Mouse (Mus musculus) heart, embryonic 13.5 days (tissue): ENCODE data around the gene Mier1. TPM values are rescaled to one million over a fixed set of nuclear protein-coding genes. Genes with fewer than 3 reads are reported as not detected.
"Not testable (repeated sequence)": the region's sequence is repeated elsewhere in the genome, so short reads cannot be mapped to it uniquely, and the experiment has no call there.

Experiments used
- ATAC-seq: fragments of 200-750 bp; cut with Nextera tagmentation; 2 replicates; pipeline ENCODE4 v1.8.0; 2017; ENCODE audit warnings: moderate TSS enrichment; ENCODE audit not compliant: insufficient number of reproducible peaks, low FRiP score, low TSS enrichment; ENCODE audit errors: extremely low read depth
- H3K27ac ChIP-seq: fragments of 300-500 bp; sonication (generic); replicated peaks from 2 replicates; pipeline ENCODE4 v1.5.1; 2015; ENCODE audit warnings: moderate library complexity, mild to moderate bottlenecking, inconsistent platforms
- H3K27me3 ChIP-seq: fragments of 300-500 bp; sonication (generic); replicated peaks from 2 replicates; pipeline ENCODE4 v1.6.1; 2015; ENCODE audit warnings: mild to moderate bottlenecking, inconsistent platforms
- H3K36me3 ChIP-seq: fragments of 300-500 bp; sonication (generic); 2 replicates; pipeline ENCODE4 v1.6.1; 2015; ENCODE audit warnings: mild to moderate bottlenecking, inconsistent platforms
- H3K4me1 ChIP-seq: fragments of 300-500 bp; sonication (generic); 2 replicates; pipeline ENCODE4 v1.6.1; 2015; ENCODE audit warnings: inconsistent platforms
- H3K4me2 ChIP-seq: fragments of 300-500 bp; sonication (generic); 2 replicates; pipeline ENCODE4 v1.6.1; 2015; ENCODE audit warnings: inconsistent platforms, mild to moderate bottlenecking, moderate library complexity
- H3K4me3 ChIP-seq: fragments of 300-500 bp; sonication (generic); 2 replicates; pipeline ENCODE4 v1.5.1; 2015; ENCODE audit warnings: moderate library complexity, mild to moderate bottlenecking, inconsistent platforms
- H3K9ac ChIP-seq: fragments of 300-500 bp; sonication (generic); 2 replicates; pipeline ENCODE4 v1.6.1; 2015; ENCODE audit warnings: inconsistent platforms, mild to moderate bottlenecking, moderate library complexity
- H3K9me3 ChIP-seq: fragments of 300-500 bp; sonication (generic); 2 replicates; pipeline ENCODE4 v1.6.1; 2016; ENCODE audit warnings: inconsistent platforms
- WGBS: fragments of 180-500 bp; shearing (Covaris S2); methylation state at CpG from one replicate; pipeline ENCODE4 v1.1.7; 2015; ENCODE audit warnings: mixed read lengths; 5-methylcytosine and 5-hydroxymethylcytosine counted together
- polyA plus RNA-seq: library from polyadenylated mRNA; unstranded; fragments of >200 nt; fragmentation: Nextera tagmentation; extraction: Ambion mirVana; gene quantifications from 2 replicates; pipeline ENCODE4 v1.2.1, GENCODE M21; 2015

The Mier1 gene
- polyA plus RNA-seq, 1 experiment from 2014 or later = 24.0 TPM

DNA sequence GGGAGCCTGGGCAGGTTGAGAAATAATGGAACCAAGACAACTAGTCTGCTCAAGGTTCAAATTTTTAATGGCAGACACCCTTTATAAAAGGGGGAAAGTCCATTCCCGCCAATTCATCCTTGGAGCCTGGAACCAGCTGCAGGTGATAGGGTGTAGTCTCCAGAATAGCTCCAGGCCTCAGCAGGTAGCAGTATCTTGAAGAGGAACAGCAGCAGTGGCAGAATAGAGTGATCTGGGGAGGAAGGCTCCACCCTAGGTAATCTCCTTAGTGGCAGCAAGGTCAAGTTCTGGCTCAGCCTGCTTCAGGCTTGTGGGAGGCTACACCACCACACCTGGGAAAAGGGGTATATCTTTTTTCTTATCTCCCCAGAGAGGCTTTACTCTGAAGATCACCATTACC is 52.0 kb downstream of the Mier1 start:
- peaks cover 55% of the 10 kb centered on the region for H3K36me3 ChIP-seq
- not testable (repeated sequence) for H3K4me1 ChIP-seq, H3K9me3 ChIP-seq, H3K9ac ChIP-seq, H3K4me2 ChIP-seq, H3K4me3 ChIP-seq, H3K27me3 ChIP-seq, H3K27ac ChIP-seq, ATAC-seq
- WGBS = 92% methylated on average over 1 of the region's 1 CpGs

DNA sequence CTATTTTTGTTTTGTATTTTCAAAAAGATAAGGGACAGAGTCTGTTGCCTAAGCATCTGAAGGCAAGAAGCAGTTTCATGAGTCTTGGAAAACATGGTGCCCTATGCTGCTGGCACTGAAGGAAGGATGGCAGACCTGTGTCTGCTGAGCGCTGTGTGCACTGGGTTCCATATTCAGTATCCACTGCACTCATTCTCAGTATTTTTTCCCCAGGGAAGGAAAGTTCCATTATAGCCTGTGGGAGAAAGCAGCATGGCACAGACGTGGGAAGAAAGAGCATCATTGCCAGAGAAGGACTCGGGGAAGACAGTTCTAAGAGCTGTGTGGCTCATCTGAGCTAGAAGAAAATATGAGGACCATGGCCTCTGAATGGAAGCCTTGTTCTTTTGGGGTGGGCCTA is 57.1 kb downstream of the Mier1 start:
- Histone ChIP-seq H3K9me3 (no peaks in the 10 kb centered on the region), H3K36me3 (peaks cover 50% of the 10 kb centered on the region), H3K27me3 (no peaks in the 10 kb centered on the region), H3K9ac (no peak overlapping the region), H3K4me2 (no peak overlapping the region), H3K4me3 (no peak overlapping the region), H3K27ac (no peak overlapping the region), H3K4me1 (no peaks in the 10 kb centered on the region)
- WGBS = 92% methylated on average over 3 of the region's 3 CpGs
- ATAC-seq = no peak

DNA sequence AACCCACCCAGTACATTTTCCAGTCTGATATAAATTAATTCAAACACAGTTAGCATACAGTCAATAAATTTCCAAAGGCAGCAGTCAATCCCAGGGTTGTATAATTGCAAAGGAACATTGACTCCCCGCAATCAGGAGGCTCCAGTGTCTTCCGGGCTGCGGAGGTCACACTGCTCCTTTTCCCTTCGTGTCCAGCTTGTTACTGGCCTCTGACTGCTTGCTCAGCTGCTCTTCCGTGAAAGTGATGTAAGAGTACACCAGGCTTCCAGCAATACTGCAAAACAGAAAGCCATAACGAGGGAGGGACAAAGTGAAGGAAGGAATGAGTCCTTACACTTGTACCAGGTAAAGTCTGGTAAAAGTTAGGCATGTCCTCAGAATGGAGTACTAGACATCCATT is 59.3 kb downstream of the Mier1 start:
- H3K4me1 ChIP-seq = peaks cover 10% of the 10 kb centered on the region
- H3K9me3 ChIP-seq = no peaks in the 10 kb centered on the region
- 83% methylated on average over 6 of the region's 6 CpGs for WGBS
- ATAC-seq = no peak
- H3K4me3 ChIP-seq = no peak overlapping the region
- no peak overlapping the region for H3K9ac ChIP-seq
- no peaks in the 10 kb centered on the region for H3K27me3 ChIP-seq
- no peak overlapping the region for H3K4me2 ChIP-seq
- peaks cover 57% of the 10 kb centered on the region for H3K36me3 ChIP-seq
- no peak overlapping the region for H3K27ac ChIP-seq

DNA sequence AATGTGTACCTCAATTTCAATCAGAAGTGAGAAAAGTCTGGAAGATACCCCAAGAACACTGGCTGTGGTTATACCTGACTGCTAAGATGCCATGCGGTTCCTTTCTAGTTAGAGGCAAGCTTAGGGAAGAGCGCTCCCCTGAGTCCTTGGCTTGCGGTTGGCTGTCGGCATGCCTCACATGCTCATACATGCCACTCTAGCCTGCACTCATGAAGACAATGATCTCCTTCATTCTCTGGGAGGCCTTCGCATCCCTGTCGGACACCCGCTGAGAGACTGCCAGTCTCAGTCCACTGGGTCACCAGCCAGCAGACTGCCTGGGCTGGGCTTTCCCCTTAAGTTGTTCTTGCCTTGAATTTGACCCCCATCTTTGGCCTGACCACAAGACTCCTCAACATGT is 59.8 kb downstream of the Mier1 start:
- ATAC-seq = no peak
- H3K36me3 ChIP-seq = peaks cover 54% of the 10 kb centered on the region
- H3K4me2 ChIP-seq = no peak overlapping the region
- no peaks in the 10 kb centered on the region for H3K27me3 ChIP-seq
- no peak overlapping the region for H3K4me3 ChIP-seq
- no peaks in the 10 kb centered on the region for H3K9me3 ChIP-seq
- peaks cover 15% of the 10 kb centered on the region for H3K4me1 ChIP-seq
- H3K27ac ChIP-seq = no peak overlapping the region
- WGBS = 95% methylated on average over 7 of the region's 7 CpGs
- H3K9ac ChIP-seq = no peak overlapping the region

DNA sequence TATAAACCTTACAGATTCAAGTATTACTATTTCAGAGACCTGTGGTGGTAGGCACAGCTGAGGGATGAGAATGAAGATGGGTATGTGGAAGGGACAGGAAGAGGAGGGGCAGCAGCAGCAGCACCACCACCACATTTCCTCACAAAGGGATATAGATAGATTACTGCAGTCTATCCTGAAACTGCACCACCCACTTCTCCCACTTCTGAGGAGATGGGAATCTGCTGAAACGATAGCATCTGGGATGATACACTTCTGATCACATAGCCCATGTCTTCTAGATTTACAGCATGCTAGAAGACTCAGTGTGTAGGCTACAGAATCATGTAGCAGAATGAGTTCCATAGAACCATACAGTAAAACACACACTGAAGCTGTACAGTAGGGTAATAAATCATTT is 63.5 kb downstream of the Mier1 start:
- Histone ChIP-seq H3K27ac (no peak overlapping the region), H3K27me3 (no peaks in the 10 kb centered on the region), H3K4me1 (peaks cover 35% of the 10 kb centered on the region), H3K4me3 (no peak overlapping the region), H3K4me2 (no peak overlapping the region), H3K9ac (no peak overlapping the region), H3K36me3 (peaks cover 38% of the 10 kb centered on the region), H3K9me3 (no peaks in the 10 kb centered on the region)
- 77% methylated on average over 1 of the region's 1 CpGs for WGBS
- no peak for ATAC-seq

DNA sequence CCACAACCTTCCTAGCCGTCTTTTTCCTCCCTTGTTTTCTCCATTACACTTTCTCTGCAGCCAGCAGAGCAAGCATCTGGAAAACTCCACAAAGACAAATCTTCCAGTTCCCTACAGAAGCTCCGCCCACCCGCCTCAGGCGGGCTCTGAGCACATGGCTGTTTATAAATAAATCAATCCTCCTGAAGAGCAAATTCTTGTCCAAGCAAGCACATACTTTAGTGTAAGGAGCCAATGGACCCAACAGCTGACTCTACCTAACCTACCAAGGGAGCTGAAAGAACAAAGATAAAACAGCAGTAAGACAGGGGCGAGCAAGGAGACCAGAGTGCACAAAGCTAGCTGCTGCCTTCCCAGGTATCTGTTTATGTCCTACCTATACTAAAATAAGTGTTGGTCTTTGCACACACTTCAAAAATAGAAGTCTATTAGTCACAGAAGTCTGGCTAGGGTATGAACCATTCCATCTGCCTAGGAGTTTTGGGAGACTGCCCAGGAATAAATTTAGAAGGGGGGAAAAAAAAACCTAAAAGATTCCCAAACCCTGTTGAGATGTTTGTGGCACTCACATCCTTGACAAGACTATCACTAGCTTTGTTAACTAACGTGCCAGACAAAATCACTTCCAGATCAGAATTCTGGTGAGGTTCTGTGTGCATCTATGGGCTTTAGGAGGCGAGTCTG is 64.6 kb downstream of the Mier1 start:
- ATAC-seq = no peak
- Histone ChIP-seq H3K4me3 (no peak overlapping the region), H3K4me2 (0 out of 2 replicates have a peak overlapping the region, but pooled peaks have one; percentile 7), H3K27ac (peak overlapping the region; percentile 71), H3K9ac (no peak overlapping the region), H3K36me3 (peaks cover 40% of the 10 kb centered on the region), H3K4me1 (peaks cover 35% of the 10 kb centered on the region), H3K27me3 (no peaks in the 10 kb centered on the region), H3K9me3 (no peaks in the 10 kb centered on the region)
- 60% methylated on average over 7 of the region's 7 CpGs for WGBS

DNA sequence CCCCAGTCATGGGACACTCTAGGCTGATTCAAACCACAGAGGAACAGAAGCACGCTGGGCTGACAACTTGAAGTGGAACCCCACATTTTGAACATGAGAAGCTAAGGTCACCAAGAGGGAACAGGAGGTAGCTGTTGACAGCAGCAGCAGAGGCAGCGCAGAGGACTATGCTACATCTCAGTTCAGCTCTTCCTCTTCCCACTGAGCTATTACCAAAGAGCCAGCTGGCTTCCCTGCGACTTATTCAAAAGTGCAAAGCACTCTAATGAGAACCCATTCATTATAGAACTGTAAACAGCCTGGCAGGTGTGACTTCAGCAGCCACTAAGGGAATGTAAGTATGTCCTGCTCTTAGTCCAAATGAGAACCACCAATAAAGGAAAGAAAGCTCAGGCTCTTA is 65.4 kb downstream of the Mier1 start:
- no peak overlapping the region for H3K9ac ChIP-seq
- no peaks in the 10 kb centered on the region for H3K27me3 ChIP-seq
- no peak overlapping the region for H3K4me3 ChIP-seq
- no peak for ATAC-seq
- H3K9me3 ChIP-seq = no peaks in the 10 kb centered on the region
- H3K4me1 ChIP-seq = peaks cover 35% of the 10 kb centered on the region
- no peak overlapping the region for H3K4me2 ChIP-seq
- peaks cover 45% of the 10 kb centered on the region for H3K36me3 ChIP-seq
- 45% methylated on average over 3 of the region's 3 CpGs for WGBS
- peak overlapping the region; percentile 71; the same call in 1 of the 2 replicates for H3K27ac ChIP-seq

DNA sequence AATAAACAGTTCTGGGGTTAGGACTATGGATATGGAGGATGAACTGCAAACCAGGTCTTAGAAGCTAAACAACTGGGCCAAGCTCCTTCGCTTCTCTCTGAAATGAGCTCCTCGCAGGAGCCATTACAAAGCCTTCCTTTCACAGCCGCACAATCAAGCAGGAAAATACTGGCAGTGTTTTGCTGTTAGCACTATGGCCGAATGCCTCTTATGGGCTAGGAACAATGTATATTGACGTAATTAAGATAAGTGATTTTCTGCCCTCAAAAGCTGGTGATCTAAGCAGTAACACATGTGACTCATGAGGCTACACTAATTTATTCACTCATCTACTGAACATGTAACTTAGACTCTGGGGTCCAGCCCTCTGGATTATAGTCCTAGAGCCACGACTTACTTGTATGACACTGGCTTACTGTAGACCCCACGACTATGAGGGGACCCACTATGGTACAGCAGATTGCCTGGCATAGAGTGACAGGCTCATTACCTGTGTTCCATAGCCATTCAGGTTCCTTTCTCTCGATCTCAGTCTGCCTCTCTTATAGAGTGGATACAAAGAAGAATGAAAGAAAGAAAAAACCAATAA is 66.2 kb downstream of the Mier1 start:
- WGBS = 85% methylated on average over 8 of the region's 8 CpGs
- H3K9ac ChIP-seq = no peak overlapping the region
- H3K4me1 ChIP-seq = peaks cover 35% of the 10 kb centered on the region
- peaks cover 45% of the 10 kb centered on the region for H3K36me3 ChIP-seq
- no peaks in the 10 kb centered on the region for H3K9me3 ChIP-seq
- no peak overlapping the region for H3K4me3 ChIP-seq
- no peak for ATAC-seq
- no peak overlapping the region for H3K4me2 ChIP-seq
- no peak overlapping the region for H3K27ac ChIP-seq
- no peaks in the 10 kb centered on the region for H3K27me3 ChIP-seq

DNA sequence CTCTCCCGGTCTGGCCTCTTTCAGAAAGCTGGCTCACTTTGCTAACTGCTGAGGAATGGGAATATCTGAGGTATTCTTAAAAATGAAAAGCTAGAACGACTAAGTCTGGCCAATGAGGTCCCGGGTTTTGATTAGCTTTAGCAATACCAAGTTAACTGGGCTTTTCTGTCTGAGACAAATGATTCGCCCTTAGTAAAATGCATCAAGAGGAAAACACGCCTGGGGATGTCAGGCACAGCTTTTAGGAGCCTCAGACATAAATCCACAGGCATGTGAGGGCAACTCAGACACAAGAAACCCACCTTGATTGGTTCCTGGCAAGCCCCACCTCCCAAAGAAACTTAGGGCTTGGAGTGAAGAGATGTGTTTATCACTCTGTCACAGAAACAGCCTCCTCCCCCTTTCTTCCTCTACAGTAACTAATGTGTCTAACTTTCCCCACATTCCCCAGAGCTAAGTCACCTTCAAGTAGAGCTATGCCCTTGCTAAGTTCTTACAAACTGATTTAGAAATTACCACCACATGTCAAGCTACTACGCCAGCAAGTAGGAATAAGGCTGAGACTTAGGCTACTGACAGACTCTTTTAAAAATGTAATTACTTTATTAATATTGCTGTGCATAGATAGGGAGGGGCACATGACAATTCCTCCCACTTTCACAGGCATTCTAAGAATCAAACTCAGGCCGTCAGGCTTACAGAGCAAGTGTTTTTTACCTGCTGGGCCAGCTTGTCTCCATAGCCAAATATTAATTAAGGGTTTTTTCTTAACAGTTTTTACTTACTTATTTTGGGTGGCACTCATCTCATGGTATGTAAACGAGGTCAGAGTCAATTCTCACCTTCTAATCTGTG is 74.8 kb downstream of the Mier1 start:
- 0 out of 2 replicates have a peak overlapping the region, but pooled peaks have one; percentile 7 for H3K27ac ChIP-seq
- no peaks in the 10 kb centered on the region for H3K27me3 ChIP-seq
- H3K4me3 ChIP-seq = no peak overlapping the region
- H3K4me2 ChIP-seq = no peak overlapping the region
- H3K9ac ChIP-seq = no peak overlapping the region
- ATAC-seq = no peak
- H3K4me1 ChIP-seq = peaks cover 23% of the 10 kb centered on the region
- H3K36me3 ChIP-seq = peaks cover 75% of the 10 kb centered on the region
- 0 out of 2 replicates have a peak, but pooled peaks cover 3% of the 10 kb centered on the region for H3K9me3 ChIP-seq
- 60% methylated on average over 8 of the region's 8 CpGs for WGBS

DNA sequence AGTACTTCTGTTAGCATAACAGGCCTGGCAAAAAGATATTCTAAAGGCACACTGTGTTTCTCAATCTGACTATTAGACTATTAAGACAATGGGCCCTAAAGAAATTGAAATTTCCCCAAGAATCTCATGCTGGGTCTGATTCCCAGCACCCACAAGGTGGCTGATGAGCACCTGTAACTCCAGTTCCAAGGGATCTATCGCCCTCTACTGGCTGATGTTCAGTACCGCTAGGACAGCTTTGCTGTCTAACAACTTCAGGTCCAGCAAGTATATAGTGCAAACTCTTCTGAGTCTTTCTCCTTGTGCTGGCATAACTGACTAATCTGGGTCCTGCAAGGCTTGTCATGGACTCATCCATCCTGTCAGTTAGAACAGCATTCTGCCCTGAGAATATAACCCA is 78.2 kb downstream of the Mier1 start:
- Histone ChIP-seq H3K9ac (no peak overlapping the region), H3K9me3 (0 out of 2 replicates have a peak, but pooled peaks cover 3% of the 10 kb centered on the region), H3K4me1 (peaks cover 23% of the 10 kb centered on the region), H3K4me3 (no peak overlapping the region), H3K27me3 (no peaks in the 10 kb centered on the region), H3K36me3 (peaks cover 70% of the 10 kb centered on the region), H3K27ac (no peak overlapping the region), H3K4me2 (no peak overlapping the region)
- 74% methylated on average over 2 of the region's 2 CpGs for WGBS
- no peak for ATAC-seq

DNA sequence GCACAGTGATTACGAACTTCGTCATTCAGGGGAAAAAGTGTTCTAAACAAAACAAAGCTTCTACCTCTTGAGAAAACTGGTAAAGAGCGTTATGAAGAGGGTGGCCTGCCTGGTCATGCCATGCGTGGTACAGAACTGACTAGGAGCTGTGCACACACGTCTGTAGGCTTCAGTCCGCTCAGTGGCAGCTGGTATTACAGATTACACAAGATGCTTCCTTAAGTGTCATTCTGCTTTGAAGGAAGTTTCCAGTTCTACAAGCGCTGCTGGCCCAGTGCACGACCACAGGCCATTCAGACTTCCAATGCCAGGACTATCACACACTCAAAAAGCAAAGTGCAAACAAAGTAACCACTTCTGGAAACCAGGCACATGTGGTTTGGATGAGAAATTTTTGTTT is 83.2 kb downstream of the Mier1 start:
- Histone ChIP-seq H3K27ac (no peak overlapping the region), H3K4me2 (no peak overlapping the region), H3K9ac (no peak overlapping the region), H3K36me3 (peaks cover 64% of the 10 kb centered on the region), H3K4me3 (no peak overlapping the region), H3K27me3 (no peaks in the 10 kb centered on the region), H3K9me3 (0 out of 2 replicates have a peak, but pooled peaks cover 2% of the 10 kb centered on the region), H3K4me1 (peaks cover 9% of the 10 kb centered on the region; the same call in 1 of the 2 replicates)
- no peak for ATAC-seq
- WGBS = 86% methylated on average over 8 of the region's 8 CpGs
